Mouse (Mus musculus) frontal cortex, adult (tissue): ENCODE measurements around the gene Fsd1l.

ENCODE experiments used
- ATAC-seq: cut with Nextera tagmentation; 2 replicates; pipeline ENCODE4 v1.9.2; 2017; ENCODE audit warnings: mild to moderate bottlenecking, moderate library complexity, mixed read lengths; ENCODE audit not compliant: low TSS enrichment

The Fsd1l gene

DNA sequence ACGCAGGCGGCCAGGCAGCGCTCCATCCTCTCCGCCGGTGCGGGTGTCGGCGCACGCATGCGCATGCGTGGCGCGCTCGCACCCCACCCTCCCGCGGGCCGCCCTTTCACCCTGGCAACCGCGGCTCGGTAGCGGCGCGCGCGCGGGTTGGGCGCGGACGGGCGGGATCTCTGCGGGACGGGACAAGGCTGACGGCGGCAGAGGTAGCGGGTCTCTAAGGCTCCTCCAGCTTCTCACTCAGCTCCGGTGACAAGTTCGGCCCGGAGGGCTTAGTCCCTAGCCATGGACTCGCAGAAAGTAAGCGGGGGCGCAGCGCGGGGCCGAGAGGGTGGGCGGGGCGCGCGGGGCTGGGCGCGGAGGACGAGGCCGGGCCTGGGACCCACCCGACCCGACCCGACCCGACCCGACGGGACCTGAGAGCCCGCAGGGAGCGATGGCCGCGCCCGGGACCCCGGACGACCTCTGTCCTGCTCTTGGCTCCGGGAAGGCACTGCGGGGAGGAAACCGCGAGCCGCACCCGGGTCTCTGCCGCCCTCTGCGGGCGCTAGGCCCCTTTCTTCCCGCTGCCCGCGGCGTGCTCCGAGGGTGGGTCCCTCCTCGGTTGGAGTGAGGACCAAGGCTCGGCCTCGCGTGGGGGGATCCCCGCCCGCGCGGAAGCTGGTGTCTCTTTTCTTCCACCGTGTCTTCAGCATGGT is at the start of gene Fsd1l:
Gene Fsd1l (plus strand): TSS at position 156 of the 695 bp plus-strand sequence.
- peak; percentile 90 for ATAC-seq

DNA sequence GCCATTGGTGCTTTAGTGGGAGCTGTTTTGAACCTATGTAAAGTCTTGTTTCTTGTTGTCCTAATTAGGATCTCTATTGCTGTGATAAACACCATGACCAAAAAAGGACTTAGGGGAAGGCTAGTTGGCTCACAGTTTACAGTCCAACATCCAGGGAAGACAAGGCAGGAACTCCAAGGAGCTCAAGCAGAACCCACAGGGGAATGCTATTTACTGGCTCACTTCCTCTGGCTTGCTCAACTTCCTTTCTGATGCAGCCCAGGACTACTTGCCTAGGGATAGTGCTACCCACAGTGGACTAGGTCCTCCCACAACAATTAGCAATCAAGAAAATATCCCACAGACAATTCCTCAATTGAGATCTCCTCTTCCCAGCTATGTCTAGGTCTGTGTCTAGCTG is 43.6 kb upstream of the Fsd1l start:
- no peak for ATAC-seq

DNA sequence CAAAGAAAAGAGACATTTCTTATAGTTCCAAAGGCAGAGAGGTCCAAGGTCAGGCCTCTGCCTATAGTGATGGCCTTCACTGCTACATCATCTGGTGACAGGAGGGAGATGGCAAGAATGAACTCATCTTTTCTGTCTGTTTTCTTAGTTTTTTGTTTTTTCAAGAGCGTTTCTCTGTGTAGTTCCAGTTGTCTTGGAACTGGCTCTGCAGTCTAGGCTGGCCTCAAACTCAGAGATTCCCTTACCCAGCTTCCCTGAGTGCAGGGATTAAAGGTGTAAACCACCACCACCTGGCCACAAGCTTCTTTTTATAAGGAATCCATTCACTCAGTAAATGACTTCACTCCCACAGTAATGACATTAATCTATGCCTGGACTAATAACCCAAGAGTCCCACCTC is 42.3 kb upstream of the Fsd1l start:
- no peak for ATAC-seq

DNA sequence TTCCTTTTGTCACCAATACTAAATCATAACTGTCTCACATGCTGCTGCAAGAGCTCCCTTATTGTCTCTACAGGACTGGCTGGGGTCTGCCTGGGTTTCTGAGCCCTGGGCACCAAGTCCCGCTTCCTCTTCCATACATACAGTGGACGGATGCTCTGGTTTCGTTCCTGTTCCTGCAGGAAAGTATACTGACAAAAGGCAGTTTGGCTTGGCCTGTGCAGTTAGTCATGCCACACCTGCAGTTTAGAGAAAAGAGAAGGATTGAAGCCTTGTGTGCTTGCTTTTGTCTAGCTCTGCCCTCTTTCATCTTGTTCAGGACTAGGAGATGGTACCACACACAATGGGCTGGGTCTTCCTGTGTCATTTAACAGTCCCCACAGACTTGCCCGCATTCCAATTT is 41.8 kb upstream of the Fsd1l start:
- no peak for ATAC-seq

DNA sequence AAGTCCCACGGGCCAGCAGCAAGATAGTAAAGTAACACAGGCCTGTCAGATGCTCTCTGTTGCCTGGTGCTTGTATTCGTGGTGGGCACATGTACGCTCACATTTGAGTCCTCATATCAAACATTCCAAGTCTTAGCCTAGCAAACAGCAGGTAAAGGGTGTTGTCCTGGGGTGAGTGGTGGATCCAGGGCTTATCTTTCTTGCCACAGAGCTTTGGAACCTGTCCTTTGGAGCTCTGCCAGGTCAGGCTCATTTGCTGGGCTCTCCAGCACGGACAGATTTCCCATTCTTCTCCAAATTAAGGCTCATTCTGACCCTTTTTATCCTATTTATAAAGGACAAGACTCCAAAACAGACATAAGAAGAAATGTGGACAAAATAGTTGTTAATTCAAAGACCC is 41.1 kb upstream of the Fsd1l start:
- ATAC-seq: no peak

DNA sequence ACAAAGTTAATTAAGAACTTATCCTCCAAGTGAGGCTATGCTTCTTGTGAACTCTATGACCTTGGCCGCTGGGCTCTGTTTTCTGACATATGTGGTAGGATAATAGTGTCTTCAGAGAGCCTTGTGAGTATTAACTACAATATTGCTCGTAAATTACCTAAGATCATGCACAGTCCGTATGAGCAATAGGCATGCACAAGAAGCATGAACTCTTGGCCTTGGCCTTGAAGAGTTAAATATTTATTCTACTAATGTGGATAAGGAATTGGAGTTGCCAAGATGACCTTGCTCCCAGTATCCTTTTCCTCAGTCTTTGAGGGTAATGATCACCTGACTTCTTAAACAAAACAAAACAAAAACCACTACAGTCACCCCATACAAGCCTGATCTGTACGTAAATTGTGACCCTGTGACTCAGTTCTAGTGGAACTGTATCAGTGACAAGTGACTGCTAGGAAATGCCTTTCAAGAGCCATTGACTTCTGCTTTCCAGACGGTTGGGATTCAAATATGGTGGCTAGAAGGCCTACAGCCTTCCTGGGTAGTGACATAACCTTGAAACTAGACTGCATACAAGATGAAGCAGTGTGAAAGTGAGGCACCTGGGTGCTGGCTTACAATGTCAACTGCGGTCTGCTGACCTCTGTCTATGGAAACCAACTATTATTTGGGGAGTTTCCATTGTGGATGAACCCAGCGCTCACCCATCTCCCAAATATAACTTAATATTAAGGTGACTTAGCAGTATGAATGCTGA is 40.4 kb upstream of the Fsd1l start:
- ATAC-seq: no peak

DNA sequence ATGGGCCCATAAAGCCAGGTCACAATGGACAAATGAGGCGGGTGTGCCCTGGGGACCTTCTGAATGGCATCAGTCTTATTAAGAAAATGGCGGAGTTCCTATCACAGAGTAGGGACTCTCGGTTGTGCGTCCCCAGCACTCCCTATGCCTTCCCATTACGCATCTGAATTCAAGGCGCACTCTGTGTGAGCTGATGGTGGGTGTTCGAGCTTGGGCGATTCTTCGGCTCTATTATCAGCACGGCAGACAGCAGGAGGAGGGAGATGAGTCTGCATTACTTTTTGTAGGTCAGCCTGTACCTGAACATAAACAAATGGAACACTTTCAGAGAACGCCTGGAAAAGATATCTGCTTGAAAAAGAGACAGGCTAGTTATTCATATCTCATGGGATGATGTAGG is 39.7 kb upstream of the Fsd1l start:
- ATAC-seq: peak; percentile 79

DNA sequence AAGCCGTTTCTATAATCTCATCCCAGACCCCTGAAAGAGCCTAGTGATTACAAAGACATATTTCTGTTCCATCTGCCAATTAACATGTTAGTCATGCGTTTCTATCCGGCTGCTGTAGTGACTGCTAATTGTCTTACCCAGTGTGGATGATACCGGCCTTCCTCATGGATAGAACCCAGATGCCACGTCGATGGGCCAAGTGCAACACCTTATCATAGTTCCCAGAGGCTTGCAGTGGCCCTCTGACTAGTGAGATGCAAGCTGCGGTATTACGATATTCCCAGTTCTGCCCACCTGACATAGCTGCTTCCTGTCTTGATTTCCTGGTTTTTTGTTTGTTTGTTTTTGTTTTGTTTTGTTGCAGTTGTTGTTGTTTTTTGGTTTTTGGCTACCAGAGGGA is 39.3 kb upstream of the Fsd1l start:
- ATAC-seq: no peak; the same call in 1 of the 2 replicates

DNA sequence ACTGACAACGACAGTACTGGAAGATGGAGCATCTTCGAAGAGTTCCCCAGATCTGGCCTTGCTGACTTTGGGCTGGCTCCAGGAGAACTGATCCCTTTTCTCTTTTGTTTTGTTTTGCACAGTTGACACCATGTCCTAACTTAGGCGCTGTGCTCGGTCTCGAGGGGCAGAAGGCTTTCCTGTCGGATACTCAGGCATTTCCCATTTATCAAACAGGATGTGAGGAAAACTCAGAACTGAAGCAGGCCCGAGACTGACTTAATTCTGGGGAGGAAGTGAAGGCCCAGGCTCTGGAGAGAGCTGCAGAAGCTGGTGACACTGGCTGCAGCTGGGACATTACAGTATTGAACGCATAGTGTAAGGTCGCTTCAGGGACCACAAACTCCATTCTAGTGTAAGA is 38.9 kb upstream of the Fsd1l start:
- no peak for ATAC-seq

DNA sequence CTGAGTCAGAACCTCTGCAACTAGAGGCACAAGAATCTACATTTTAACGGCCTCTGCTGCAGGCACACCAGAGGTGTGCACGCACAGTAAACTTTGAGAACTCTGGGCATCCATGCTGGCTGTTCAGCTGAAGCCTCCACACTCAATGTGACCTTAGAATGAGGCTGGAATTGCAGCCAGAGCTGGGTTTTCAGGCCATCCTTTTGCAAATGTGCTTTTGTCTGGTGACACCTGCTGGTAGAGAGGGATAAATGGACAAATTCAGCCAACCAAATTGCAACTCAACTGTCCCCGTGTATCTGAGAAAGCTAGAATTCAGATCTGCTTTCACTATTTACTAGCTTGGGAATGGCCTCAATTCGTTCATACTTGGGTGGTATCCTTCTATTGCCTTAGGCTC is 37.1 kb upstream of the Fsd1l start:
- peak; percentile 84 for ATAC-seq

DNA sequence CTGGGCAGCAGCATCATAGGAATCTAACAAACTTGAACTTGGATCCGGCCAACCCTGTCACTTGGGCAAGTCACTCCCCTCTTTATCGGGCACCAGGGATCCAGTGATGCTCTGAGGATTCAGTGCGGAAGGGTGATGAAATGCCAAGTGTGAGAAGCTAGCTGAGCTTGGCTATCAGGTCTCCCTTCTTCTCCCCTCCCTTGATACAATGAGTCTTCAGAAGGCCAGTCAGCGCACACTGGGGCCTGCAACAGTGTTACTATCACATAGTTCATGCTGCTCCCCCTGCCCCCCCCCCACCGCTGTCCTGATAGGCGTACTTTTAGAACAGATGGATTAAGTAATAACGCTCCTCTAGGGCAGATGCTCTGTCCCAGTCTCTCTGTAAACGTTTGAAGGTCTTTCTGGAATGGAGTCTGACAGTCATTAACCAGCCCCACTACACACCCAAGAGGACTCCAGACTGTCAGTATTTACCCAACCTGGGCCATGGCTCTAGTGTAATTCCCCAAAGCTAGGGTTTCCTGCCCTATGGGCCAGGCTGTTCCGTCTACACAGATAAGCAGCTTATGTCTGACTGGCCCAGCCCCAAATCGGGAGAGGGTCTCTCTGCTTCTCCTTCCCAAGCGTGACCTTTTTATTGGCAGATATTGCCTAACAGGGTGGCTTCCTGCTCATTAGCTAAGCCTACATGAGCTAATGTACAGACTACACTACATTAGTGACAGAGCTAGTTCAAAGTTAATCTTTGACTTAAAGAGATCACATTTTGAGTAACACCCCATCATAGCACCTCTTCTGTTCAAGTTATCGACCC is 35.8 kb upstream of the Fsd1l start:
- ATAC-seq: no peak

DNA sequence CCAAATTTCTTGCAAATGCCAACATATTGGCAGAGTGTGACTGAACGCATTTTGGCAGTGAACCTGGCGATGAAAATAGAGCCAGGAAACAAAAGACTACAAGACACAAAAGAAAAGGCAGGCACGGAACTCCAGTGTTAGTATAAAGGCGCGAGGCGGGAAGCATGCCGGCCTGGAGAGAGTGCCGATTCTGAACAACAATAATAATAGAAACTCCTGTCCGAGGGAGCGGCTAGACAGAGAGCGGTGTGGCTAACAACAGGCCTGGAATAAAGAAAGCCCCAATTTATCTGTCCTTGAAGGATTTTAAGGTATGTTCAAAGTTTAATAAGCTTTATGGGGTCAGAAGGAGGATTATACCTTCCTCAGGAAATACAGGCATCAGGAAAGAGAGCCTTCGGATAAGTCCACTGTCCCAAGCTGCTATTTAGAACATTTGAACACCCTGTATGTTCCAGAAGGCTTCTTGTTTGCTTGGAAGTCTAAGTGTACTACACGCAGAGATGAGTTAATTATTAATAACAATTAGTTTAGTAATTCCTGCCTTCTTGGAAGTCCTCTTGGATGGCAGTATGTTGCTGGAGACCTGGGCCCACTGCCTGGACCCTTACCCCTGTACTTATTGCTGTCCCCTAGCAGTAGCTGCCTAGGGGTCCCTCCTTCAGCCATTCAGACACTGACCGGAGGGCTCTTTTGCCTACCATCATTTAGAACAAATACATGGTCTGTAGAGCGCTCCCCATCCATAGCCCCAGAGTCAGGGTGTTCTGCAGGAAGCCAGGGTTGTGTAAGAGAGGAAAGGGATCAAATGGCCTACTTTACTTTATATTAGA is 35.0 kb upstream of the Fsd1l start:
- ATAC-seq: no peak

DNA sequence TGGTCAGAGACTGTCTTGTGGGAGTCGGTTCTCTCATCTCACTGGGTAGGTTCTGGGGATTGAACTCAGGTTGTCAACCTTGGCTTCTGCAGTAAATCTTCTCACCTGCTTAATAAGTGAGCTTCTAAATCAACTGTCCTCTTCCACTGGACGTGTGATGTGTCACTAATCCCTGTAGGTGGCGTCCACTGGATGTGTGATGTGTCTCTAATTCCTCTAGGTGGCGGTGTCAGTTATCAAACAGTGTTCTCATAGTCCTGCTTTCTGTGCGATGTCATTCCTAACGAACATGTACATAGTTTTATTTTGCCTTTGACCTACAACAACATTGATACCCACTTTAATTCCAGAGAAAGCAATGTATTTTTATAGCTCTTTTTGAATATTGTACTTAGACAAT is 30.8 kb upstream of the Fsd1l start:
- ATAC-seq: peak; percentile 89

DNA sequence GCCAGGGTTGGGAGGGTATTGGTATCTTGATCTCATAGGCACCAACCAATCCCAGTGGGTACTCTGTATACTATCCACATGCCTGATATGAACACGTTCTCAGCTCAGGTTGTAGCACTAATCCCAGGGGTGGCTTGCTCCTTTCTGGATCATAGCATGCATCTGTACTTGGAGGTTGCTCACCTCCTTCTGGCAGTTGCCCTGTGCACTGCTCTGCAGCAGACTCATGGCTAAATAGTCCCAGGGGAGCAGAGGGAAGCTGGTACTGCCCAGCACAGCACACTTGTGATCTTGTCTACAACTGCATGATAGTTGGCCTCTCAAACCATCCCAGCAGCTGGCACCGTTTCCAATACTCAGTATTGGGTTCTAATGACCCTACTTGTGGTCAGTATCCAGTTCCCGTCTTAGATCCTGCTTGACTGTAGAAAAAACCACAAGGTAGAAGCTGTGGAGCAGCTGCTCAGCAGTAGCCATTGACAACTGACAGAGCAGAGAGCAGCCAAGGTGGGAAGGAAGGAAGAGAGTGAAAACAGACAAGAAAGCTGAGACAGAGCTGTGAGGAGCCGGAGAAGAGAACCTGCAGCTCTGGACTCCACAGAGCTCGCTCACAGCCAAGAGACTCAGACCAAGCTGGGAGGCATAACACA is 16.6 kb upstream of the Fsd1l start:
- no peak for ATAC-seq

DNA sequence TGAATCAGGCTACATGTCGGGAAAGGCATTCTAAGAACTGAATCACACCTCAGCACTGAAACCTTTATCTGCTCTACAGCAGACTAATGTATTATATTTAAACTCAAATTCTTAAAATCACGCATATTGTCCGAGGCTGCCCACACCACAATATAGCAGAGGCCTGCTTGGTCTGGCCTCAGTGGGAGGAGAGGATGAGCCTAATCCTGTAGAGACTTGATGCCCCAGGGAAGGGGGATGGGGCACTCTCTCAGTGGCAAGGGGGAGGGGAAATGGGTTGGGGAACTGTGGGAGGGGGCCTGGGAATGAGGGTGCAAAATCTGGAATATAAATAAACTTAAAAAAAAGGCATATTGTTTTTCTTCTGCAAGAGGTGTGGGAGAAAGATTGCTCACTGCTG is 13.3 kb upstream of the Fsd1l start:
- ATAC-seq: no peak

DNA sequence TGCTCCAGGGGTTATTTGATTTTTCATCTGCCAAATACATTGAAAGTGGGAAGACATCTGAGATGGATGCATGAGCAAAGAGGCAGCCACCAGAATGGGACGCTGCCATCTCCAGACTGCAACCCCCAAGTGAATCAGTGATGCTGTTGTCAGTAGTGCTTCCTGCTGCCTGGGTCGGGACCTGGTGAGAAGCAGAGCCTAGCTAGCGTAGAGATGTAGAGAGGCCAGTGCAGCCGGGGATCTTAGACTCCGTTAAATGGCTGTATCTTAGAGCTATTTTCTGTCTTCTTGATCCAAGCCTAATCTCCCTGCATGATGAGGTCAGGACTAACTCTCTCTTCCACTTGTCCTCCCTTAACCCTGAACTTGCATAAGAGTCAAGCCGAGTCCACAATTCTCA is 11.2 kb upstream of the Fsd1l start:
- ATAC-seq: no peak

DNA sequence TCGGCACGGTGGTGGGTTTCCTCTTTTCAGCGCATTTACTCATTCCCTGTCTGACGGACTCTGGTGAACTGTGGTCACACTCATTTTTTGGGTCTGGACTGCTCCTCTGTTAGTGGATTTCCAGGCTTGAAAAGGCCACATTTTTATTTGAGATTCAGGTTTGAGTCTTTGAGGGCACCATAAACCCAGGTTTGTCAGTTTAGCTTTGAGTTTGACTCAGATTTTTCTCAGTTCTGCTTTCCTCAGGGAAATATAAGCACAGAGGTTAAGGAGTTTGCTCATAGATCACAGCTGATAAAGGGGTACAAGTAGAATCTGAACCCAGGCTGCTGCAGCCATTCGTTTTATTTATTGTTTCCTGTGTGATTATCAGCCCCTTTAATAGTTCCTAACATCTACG is 10.2 kb upstream of the Fsd1l start:
- no peak for ATAC-seq

DNA sequence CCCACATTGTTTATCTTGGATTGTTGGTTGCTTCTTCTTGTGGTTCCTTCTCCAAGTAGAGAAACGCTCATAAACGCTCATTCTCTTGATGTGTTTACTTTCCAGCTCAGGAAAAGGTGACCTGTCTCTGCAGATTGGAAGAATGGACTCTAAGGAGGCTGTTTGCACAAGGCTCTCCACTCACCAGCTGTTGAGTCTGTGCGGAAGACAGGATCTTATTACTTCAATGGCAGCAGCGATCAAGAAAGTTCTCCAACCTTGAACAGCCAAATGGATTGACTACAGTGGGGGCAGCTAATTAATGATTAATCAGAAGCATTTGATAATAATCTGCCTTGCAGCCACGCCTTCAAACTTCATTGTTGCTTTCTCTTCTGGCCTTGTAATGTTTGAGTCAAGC is 9.8 kb upstream of the Fsd1l start:
- no peak for ATAC-seq

DNA sequence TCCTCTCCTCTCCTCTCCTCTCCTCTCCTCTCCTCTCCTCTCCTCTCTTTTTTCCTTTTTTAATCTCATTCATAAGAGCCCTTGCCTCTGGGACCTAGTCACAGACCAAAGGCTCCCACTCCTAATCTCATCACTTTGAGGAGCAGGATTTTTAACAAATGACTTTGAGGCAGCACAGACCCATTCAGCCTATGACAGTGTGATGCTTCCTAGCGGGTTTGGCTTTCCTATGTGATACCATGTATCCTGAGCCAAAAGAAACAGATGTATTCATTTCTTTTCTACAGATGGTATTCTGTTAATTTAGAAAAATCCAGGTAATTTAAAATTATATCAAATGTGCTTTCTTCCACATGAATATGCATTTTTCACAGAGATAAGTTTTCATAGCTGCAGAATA is 7.6 kb upstream of the Fsd1l start:
- peak; percentile 85 for ATAC-seq

DNA sequence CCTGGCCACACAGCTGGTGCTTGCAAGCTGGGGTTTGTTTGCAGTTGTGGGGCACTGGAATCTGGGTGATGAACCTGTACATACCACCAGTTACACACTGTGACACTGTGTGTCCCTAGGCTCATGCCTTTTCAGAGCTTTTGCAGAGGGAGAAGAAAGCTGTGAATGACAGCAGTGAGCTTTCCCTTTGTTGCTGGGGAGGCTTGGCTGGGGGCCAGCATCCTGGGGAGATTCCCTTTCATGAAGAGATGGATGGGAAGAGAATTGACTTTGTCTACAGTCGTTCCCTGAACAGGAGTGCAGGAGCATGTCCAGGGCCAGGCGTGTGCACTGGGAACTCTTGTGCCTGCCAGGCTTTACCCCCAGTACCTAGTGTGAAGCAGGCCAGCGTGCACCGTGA is 6.5 kb upstream of the Fsd1l start:
- ATAC-seq: peak; percentile 28

DNA sequence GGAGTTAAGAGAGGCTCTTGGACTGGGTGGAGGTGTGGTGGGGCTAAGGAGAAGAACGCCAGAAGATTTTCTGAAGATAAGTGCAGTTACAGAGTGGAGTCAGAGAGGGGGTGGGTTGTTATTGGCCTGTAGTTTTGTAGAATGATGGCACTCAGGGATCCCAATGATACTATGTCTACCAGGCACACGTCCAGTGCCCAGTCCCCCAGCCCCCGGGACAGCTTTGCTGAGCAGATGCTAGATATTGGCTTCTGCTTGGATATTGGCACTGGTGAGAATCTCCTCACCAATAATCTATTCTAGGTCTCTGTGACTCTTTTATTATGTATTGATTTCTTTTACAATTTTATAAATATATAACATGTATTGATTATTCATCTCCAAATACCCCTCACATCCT is 6.0 kb upstream of the Fsd1l start:
- ATAC-seq: no peak
